Mouse (Mus musculus) lung, adult 2 months (tissue): ENCODE results near the gene Vsx2. TPM values are rescaled to one million over a fixed set of nuclear protein-coding genes. Genes with fewer than 3 reads are reported as not detected.
"Not testable (repeated sequence)": the region's sequence is repeated elsewhere in the genome, so short reads cannot be mapped to it uniquely, and the experiment has no call there.

ENCODE experiments used
- DNase-seq: peaks from one replicate; pipeline ENCODE4 v3.0.0; 2022
- H3K4me1 ChIP-seq: fragments of 200-500 bp; 2 replicates; pipeline ENCODE4 v1.6.1; 2011; ENCODE audit warnings: low read length; ENCODE audit not compliant: control insufficient read depth, insufficient read depth
- H3K4me3 ChIP-seq: fragments of 200-500 bp; replicated peaks from 2 replicates; pipeline ENCODE3; 2011; ENCODE audit warnings: low read depth, mild to moderate bottlenecking, control low read depth, low read length; ENCODE audit errors: extremely low read depth
- CTCF ChIP-seq: fragments of 200-500 bp; IDR thresholded peaks from 2 replicates; pipeline ENCODE4 v1.5.1; 2011; ENCODE audit warnings: mild to moderate bottlenecking, low read length, control low read depth; ENCODE audit not compliant: insufficient read depth
- POLR2A ChIP-seq: fragments of 200-500 bp; IDR thresholded peaks from 2 replicates; pipeline ENCODE4 v1.6.1; 2011; ENCODE audit warnings: low read depth, mild to moderate bottlenecking, control low read depth, low read length, borderline replicate concordance; ENCODE audit errors: extremely low read depth
- WGBS: fragments of 180-500 bp; shearing (Covaris S2); methylation state at CpG from one replicate; pipeline ENCODE4 v1.1.7; 2018; 5-methylcytosine and 5-hydroxymethylcytosine counted together
- polyA plus RNA-seq: library from polyadenylated mRNA; depleted of rRNA; stranded (reverse); fragments of >200 nt; gene quantifications from 2 replicates; pipeline ENCODE4 v1.2.3, GENCODE M21; 2012; rRNA removed

Vsx2 gene
- not detected in 2 replicates for polyA plus RNA-seq

DNA sequence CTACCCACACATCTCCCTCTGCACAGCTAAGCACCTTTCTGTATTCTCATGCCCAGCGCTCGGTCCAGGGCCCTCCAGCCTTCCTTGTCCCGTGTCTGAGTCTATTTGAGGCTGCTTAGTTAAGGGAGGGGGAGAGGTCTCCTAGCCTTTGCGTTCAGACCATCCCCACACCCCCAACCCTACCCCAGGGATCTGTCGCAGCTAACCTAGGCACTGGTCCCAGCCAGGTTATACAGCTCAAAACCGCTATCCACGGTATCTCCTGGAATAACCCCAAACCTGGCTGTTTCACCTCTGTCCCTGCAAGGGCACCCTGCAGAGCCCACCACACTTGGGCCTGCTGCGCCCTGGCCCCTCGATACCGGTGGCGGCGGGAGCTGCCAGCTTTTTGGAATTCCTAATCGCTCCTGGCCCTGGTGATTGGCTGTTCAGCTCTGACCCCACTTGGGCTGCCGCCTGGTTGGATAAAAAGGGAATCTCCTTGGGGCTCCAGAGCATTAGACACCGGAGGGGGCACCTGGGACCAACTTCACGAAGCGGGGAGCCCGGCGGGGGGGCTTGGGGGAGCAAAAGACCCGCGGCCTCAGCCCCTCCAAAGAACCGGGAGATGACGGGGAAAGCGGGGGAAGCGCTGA, at the start of gene Vsx2:
TSS of gene Vsx2 (plus strand) at position 427 of the 635 bp plus-strand sequence.
- TF ChIP-seq POLR2A = no peak
- TF ChIP-seq CTCF = no peak
- no peaks in the 10 kb centered on the region for H3K4me1 ChIP-seq
- no peak within 1 kb of the TSS for H3K4me3 ChIP-seq
- 10% methylated on average over 25 of the region's 25 CpGs for WGBS
- DNase-seq = no peak

- TF ChIP-seq POLR2A (no peak), CTCF (no peak)
- H3K4me1 ChIP-seq = no peaks in the 10 kb centered on the region
- DNase-seq = no peak
- no peak overlapping the region for H3K4me3 ChIP-seq
- WGBS = 72% methylated on average over 3 of the region's 3 CpGs
These were observed 45.8 kb upstream of the Vsx2 start for GRCm38 (mm10) chr12:84523728-84524127.

GRCm38 (mm10) chr12:84524147-84525050, 45.2 kb upstream of the Vsx2 start:
- 74% methylated on average over 11 of the region's 11 CpGs for WGBS
- DNase-seq = no peak
- no peak for TF ChIP-seq CTCF
- no peak for TF ChIP-seq POLR2A
- Histone ChIP-seq H3K4me1 (no peaks in the 10 kb centered on the region), H3K4me3 (no peak overlapping the region)

DNA sequence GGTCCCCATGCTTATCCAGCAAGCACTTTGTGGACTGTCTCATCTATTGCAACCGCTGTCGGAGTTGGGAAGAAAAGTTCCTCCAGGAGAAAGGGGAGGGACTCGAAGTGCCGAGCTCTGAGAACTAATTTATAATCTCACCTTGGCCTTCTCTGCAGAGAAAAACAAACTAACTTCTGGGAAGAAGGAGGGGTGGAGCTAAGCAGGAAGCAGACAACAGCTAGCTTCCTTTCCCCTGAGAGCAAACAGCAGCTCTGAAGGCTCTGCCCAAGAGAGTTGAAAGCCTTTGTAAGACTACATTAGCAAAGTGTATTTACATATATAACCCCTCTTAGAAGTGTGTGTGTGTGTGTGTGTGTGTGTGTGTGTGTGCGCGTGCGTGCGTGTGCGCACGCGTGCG, 44.1 kb upstream of the Vsx2 start:
- WGBS = 58% methylated on average over 12 of the region's 12 CpGs
- no peak for TF ChIP-seq POLR2A
- no peak for TF ChIP-seq CTCF
- DNase-seq = no peak
- Histone ChIP-seq H3K4me1 (no peaks in the 10 kb centered on the region), H3K4me3 (no peak overlapping the region)

DNA sequence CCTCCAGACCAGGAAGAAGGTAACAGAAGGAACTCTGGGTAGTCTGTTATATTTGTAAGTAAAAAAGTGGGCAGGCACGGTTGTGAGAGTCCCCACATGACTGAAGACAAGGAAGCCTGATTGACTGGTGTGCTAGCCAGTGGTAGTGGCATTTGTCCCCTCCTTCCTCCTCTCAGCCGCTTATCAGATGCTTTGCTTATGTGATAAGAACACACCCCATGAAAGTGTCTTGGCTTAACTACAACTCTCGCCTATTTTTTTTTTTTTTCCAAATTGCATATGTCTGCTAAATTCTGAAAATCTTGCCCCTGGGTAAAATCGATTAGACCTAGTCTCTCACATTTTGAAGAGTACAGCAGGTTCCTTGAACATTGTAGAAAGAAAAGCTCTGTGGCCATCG, 39.1 kb upstream of the Vsx2 start:
- 74% methylated on average over 5 of the region's 5 CpGs for WGBS
- Histone ChIP-seq H3K4me1 (no peaks in the 10 kb centered on the region), H3K4me3 (no peak overlapping the region)
- no peak for DNase-seq
- no peak for TF ChIP-seq POLR2A
- no peak for TF ChIP-seq CTCF

- TF ChIP-seq CTCF = no peak
- H3K4me3 ChIP-seq = no peak overlapping the region
- H3K4me1 ChIP-seq = no peaks in the 10 kb centered on the region
- 87% methylated on average over 13 of the region's 13 CpGs for WGBS
- DNase-seq = no peak
These were observed 37.4 kb upstream of the Vsx2 start for GRCm38 (mm10) chr12:84531906-84532829.

- TF ChIP-seq POLR2A = no peak
- DNase-seq = no peak
- H3K4me1 ChIP-seq = no peaks in the 10 kb centered on the region
- WGBS = 87% methylated on average over 8 of the region's 8 CpGs
- no peak overlapping the region for H3K4me3 ChIP-seq
These were observed 36.7 kb upstream of the Vsx2 start for GRCm38 (mm10) chr12:84532830-84533199.

GRCm38 (mm10) chr12:84533706-84534486, 35.7 kb upstream of the Vsx2 start:
- 76% methylated on average over 7 of the region's 7 CpGs for WGBS
- no peak overlapping the region for H3K4me3 ChIP-seq
- no peaks in the 10 kb centered on the region for H3K4me1 ChIP-seq
- TF ChIP-seq CTCF (no peak), POLR2A (no peak)
- no peak for DNase-seq

- H3K4me1 ChIP-seq, DNase-seq, H3K4me3 ChIP-seq: not testable (repeated sequence)
- WGBS = 87% methylated on average over 3 of the region's 3 CpGs
- 0 out of 2 replicates have a peak, but pooled peaks have one; percentile 3 for TF ChIP-seq CTCF
These were observed 30.0 kb upstream of the Vsx2 start for GRCm38 (mm10) chr12:84539537-84539936.
